Mouse (Mus musculus) ES-Bruce4 (cell line): ENCODE measurements around the gene Lzts2.

Experiments
- CTCF ChIP-seq: IDR thresholded peaks from one replicate; pipeline ENCODE4 v1.8.1; 2011; ENCODE audit warnings: low read depth, low read length
- EP300 ChIP-seq: IDR thresholded peaks from 2 replicates; pipeline ENCODE4 v1.6.1; 2011; ENCODE audit warnings: low read depth, low read length; ENCODE audit not compliant: insufficient read depth
- POLR2A ChIP-seq: IDR thresholded peaks from one replicate; pipeline ENCODE4 v1.8.1; 2011; ENCODE audit warnings: low read length; ENCODE audit not compliant: insufficient read depth

- no peak for TF ChIP-seq CTCF
- no peak for TF ChIP-seq EP300
- no peak for TF ChIP-seq POLR2A
Measured at GRCm38 (mm10) chr19:45028746-45029145, 14.5 kb downstream of the Lzts2 start.
